9 mouse cellular contexts compared by ENCODE assay signal in genomic region chr10:78042697-78043405, GRCm38 (mm10). TPM values are rescaled to one million over a fixed set of nuclear protein-coding genes. Genes with fewer than 3 reads are reported as not detected.
DNase-seq lines count a peak whose midpoint lies in the region; ATAC-seq and TF ChIP-seq lines count a peak whose summit lies in the region.
"Had no signal": no experiment of that assay in that cellular context is flagged by ENCODE, and none has a peak within 500 bp of the region (broad histone marks: within the 10 kb centered on the region; RNA-seq: fewer than 3 reads in every experiment).

No protein-coding gene starts in this region.

- peak overlapping the region; percentile 48 for H3K4me2 ChIP-seq in lung, postnatal 0 days (replicated peaks; ENCODE audit: low read depth, low read length)
- peak overlapping the region; percentile 48 for H3K4me2 ChIP-seq in hindbrain, embryonic 12.5 days (replicated peaks)
- H3K4me2 ChIP-seq in liver, embryonic 12.5 days = peak overlapping the region; percentile 48
- peak overlapping the region; percentile 54 for H3K4me2 ChIP-seq in stomach, embryonic 15.5 days

- H3K9ac ChIP-seq in lung, postnatal 0 days (replicated peaks; ENCODE audit: low read depth) = no peak overlapping the region
- H3K9ac ChIP-seq in hindbrain, embryonic 12.5 days = peak overlapping the region; percentile 20; the same call in 1 of the 2 replicates
- no peak overlapping the region for H3K9ac ChIP-seq in liver, embryonic 12.5 days
- no peak overlapping the region for H3K9ac ChIP-seq in stomach, embryonic 15.5 days

- no peaks in the 10 kb centered on the region for H3K36me3 ChIP-seq in lung, postnatal 0 days (ENCODE audit: insufficient read depth, low read length)
- no peaks in the 10 kb centered on the region for H3K36me3 ChIP-seq in hindbrain, embryonic 12.5 days
- H3K36me3 ChIP-seq in liver, embryonic 12.5 days = no peaks in the 10 kb centered on the region
- H3K36me3 ChIP-seq in stomach, embryonic 15.5 days = no peaks in the 10 kb centered on the region

- TF ChIP-seq EP300 in lung, postnatal 0 days (IDR thresholded peaks at IDR 0.05) = no peak

- peak; percentile 27 for ATAC-seq in lung, postnatal 0 days
- ATAC-seq in hindbrain, embryonic 12.5 days (ENCODE audit: low FRiP score) = peak; percentile 41; the same call in 1 of the 2 replicates
- peak; percentile 18; the same call in 1 of the 2 replicates for ATAC-seq in liver, embryonic 12.5 days
- ATAC-seq in stomach, embryonic 15.5 days (ENCODE audit: insufficient read depth, low FRiP score, low read depth) = 0 out of 2 replicates have a peak, but pooled peaks have one; percentile 24
- ATAC-seq in monocyte, adult 5-6 weeks (replicated peaks; ENCODE audit: insufficient number of reproducible peaks, low FRiP score, low TSS enrichment, poor library complexity, severe bottlenecking) = no peak; the same call in 1 of the 2 replicates

- peaks cover 7% of the 10 kb centered on the region; the same call in 1 of the 2 replicates for H3K4me1 ChIP-seq in lung, postnatal 0 days (ENCODE audit: insufficient read depth, low read depth, low read length)
- H3K4me1 ChIP-seq in hindbrain, embryonic 12.5 days = no peaks in the 10 kb centered on the region
- H3K4me1 ChIP-seq in liver, embryonic 12.5 days = no peaks in the 10 kb centered on the region
- H3K4me1 ChIP-seq in stomach, embryonic 15.5 days = peaks cover 6% of the 10 kb centered on the region

- DNase-seq in lung, postnatal 0 days (ENCODE audit: low spot score) = no peak
- no peak for DNase-seq in lung, postnatal 4 days
- DNase-seq in thymus, postnatal 14 days = no peak
- DNase-seq in embryo, embryonic 10.5 days (ENCODE audit: low spot score) = no peak

- no peaks in the 10 kb centered on the region for H3K27me3 ChIP-seq in lung, postnatal 0 days (replicated peaks; ENCODE audit: insufficient read depth, low read length)
- H3K27me3 ChIP-seq in hindbrain, embryonic 12.5 days = peaks cover 11% of the 10 kb centered on the region; the same call in 1 of the 2 replicates
- H3K27me3 ChIP-seq in liver, embryonic 12.5 days (replicated peaks) = peaks cover 45% of the 10 kb centered on the region
- 0 out of 2 replicates have a peak, but pooled peaks cover 5% of the 10 kb centered on the region for H3K27me3 ChIP-seq in stomach, embryonic 15.5 days (replicated peaks)

- 49% methylated on average over 14 of the region's 14 CpGs for WGBS in lung, postnatal 0 days
- 59% methylated on average over 14 of the region's 14 CpGs for WGBS in hindbrain, embryonic 12.5 days
- 47% methylated on average over 14 of the region's 14 CpGs for whole genome bisulfite sequencing in liver, embryonic 12.5 days (ENCODE audit: insufficient replicate concordance)
- 59% methylated on average over 14 of the region's 14 CpGs for WGBS in stomach, embryonic 15.5 days

- 0 out of 2 replicates have a peak overlapping the region, but pooled peaks have one; percentile 14 for H3K4me3 ChIP-seq in lung, postnatal 0 days (ENCODE audit: low read depth, low read length)
- peak overlapping the region; percentile 26 for H3K4me3 ChIP-seq in hindbrain, embryonic 12.5 days
- no peak overlapping the region for H3K4me3 ChIP-seq in liver, embryonic 12.5 days
- peak overlapping the region; percentile 9 for H3K4me3 ChIP-seq in stomach, embryonic 15.5 days (replicated peaks)

- H3K27ac ChIP-seq in lung, postnatal 0 days (ENCODE audit: low read length) = no peak overlapping the region
- H3K27ac ChIP-seq in hindbrain, embryonic 12.5 days = no peak overlapping the region
- no peak overlapping the region for H3K27ac ChIP-seq in liver, embryonic 12.5 days
- H3K27ac ChIP-seq in stomach, embryonic 15.5 days = no peak overlapping the region

- TF ChIP-seq CTCF in lung, postnatal 0 days (IDR thresholded peaks at IDR 0.05) = no peak

- no peaks in the 10 kb centered on the region for H3K9me3 ChIP-seq in lung, postnatal 0 days (ENCODE audit: low read length)
- no peaks in the 10 kb centered on the region for H3K9me3 ChIP-seq in hindbrain, embryonic 12.5 days (replicated peaks)
- no peaks in the 10 kb centered on the region for H3K9me3 ChIP-seq in liver, embryonic 12.5 days (replicated peaks)
- H3K9me3 ChIP-seq in stomach, embryonic 15.5 days = no peaks in the 10 kb centered on the region

RNA-seq across cellular contexts. Expression of gene Aire, which starts 0.6 kb away (rescaled TPM):
- polyA plus RNA-seq in lung, postnatal 0 days (2015; fragmentation: Nextera tagmentation; extraction: Ambion mirVana) = not detected in 2 replicates
- polyA plus RNA-seq in hindbrain, embryonic 12.5 days (2016; fragmentation: Nextera tagmentation; extraction: Ambion mirVana) = 0.20 and 0.23 TPM in 2 replicates
- polyA plus RNA-seq in liver, embryonic 12.5 days (2016; fragmentation: Nextera tagmentation; extraction: Ambion mirVana) = 0.06 TPM in 1 of 2 replicates, not detected in the other
- polyA plus RNA-seq in stomach, embryonic 15.5 days (2015; fragmentation: Nextera tagmentation; extraction: Ambion mirVana) = 0.68 and 0.75 TPM in 2 replicates
- not detected in 3 replicates for total RNA-seq in monocyte, adult 5-6 weeks (2017)
- total RNA-seq: liver, adult 2 months had no signal
- polyA plus RNA-seq: liver, adult 2 months had no signal

RNA-seq across cellular contexts. Expression of gene Dnmt3l, which starts 1.1 kb away (rescaled TPM):
- polyA plus RNA-seq in lung, postnatal 0 days (2015; fragmentation: Nextera tagmentation; extraction: Ambion mirVana) = 0.36 TPM in 1 of 2 replicates, not detected in the other
- polyA plus RNA-seq in hindbrain, embryonic 12.5 days (2016; fragmentation: Nextera tagmentation; extraction: Ambion mirVana) = 0.48 TPM in 1 of 2 replicates, not detected in the other
- polyA plus RNA-seq in liver, embryonic 12.5 days (2016; fragmentation: Nextera tagmentation; extraction: Ambion mirVana) = not detected in 2 replicates
- 0.35 and 0.86 TPM in 2 replicates for polyA plus RNA-seq in stomach, embryonic 15.5 days (2015; fragmentation: Nextera tagmentation; extraction: Ambion mirVana)
- not detected in 3 replicates for total RNA-seq in monocyte, adult 5-6 weeks (2017)
- total RNA-seq: liver, adult 2 months had no signal
- polyA plus RNA-seq: liver, adult 2 months had no signal

RNA-seq across cellular contexts. Expression of gene Icosl, which starts 26.3 kb away (rescaled TPM):
- 5.4 and 5.8 TPM in 2 replicates for polyA plus RNA-seq in lung, postnatal 0 days (2015; fragmentation: Nextera tagmentation; extraction: Ambion mirVana)
- polyA plus RNA-seq in hindbrain, embryonic 12.5 days (2016; fragmentation: Nextera tagmentation; extraction: Ambion mirVana) = 1.2 and 1.8 TPM in 2 replicates
- 2.9 and 3.2 TPM in 2 replicates for polyA plus RNA-seq in liver, embryonic 12.5 days (2016; fragmentation: Nextera tagmentation; extraction: Ambion mirVana)
- 5.1 and 5.3 TPM in 2 replicates for polyA plus RNA-seq in stomach, embryonic 15.5 days (2015; fragmentation: Nextera tagmentation; extraction: Ambion mirVana)
- 10.0 to 15.9 TPM (median 12.7 TPM) in 3 replicates for total RNA-seq in monocyte, adult 5-6 weeks (2017)

RNA-seq across cellular contexts. Expression of gene Pfkl, which starts 33.0 kb away (rescaled TPM):
- 35.6 and 40.0 TPM in 2 replicates for polyA plus RNA-seq in lung, postnatal 0 days (2015; fragmentation: Nextera tagmentation; extraction: Ambion mirVana)
- polyA plus RNA-seq in hindbrain, embryonic 12.5 days (2016; fragmentation: Nextera tagmentation; extraction: Ambion mirVana) = 118 and 132 TPM in 2 replicates
- polyA plus RNA-seq in liver, embryonic 12.5 days (2016; fragmentation: Nextera tagmentation; extraction: Ambion mirVana) = 152 and 157 TPM in 2 replicates
- 193 and 202 TPM in 2 replicates for polyA plus RNA-seq in stomach, embryonic 15.5 days (2015; fragmentation: Nextera tagmentation; extraction: Ambion mirVana)
- 46.0 to 51.9 TPM (median 46.4 TPM) in 3 replicates for total RNA-seq in monocyte, adult 5-6 weeks (2017)
